Mouse (Mus musculus): ENCODE results near the gene Scd1. TPM values are rescaled to one million over a fixed set of nuclear protein-coding genes. Genes with fewer than 3 reads are reported as not detected.

The Scd1 gene
- total RNA-seq (2023): 1 to 10 TPM; 2.8 to 4.0 TPM

DNA sequence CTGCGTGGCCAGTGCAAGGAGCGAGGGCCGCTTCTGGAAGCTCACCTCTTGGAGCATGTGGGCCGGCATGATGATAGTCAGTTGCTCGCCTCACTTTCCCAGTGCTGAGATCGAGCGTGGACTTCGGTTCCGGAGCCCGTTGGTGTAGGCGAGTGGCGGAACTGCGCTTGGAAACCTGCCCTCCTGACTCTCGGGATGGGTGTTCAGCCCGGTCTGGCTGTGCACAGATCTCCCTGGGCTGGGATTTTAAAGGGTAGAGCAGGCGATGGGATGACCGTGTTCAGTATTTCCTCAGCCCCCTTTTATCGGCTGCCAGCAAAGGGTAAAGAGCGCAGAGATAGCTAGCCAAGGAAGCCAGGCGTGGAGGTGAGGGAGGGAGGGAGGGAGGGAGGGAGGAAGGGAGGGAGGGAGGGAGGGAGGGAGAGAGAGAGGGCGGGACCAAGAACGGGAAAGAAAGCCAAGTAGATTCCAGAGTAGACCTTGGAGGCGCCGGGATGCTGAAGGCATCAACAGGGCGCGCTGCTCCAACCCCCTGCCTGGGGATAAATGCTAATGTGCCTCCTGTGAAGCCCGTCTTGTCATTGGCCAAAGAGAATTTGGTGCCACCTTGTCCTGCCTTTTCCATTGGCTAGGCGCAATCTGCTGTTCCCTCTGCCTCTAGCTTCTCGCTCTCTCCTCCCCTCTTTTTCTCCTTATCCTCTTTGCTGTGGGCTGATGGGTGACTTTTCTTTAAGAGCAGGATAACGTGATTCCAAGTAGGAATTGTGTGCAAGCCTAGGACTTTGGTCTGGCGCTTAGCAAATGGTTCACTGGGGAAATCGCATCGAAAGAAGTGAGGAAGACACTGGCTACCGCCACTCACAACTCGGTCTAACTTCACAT, at the start of gene Scd1:
Gene Scd1 (minus strand): TSS at position 539 of the 882 bp plus-strand sequence.

Other genes with a start within 250 kb of the Scd1 start
- not detected for gene Pkd2l1, start 215.4 kb downstream of the Scd1 start, total RNA-seq (2023)
- gene Scd3, start 204.6 kb downstream of the Scd1 start, total RNA-seq (2023): not detected
- gene Scd2, start 114.2 kb downstream of the Scd1 start, total RNA-seq (2023): 10 to 100 TPM; 15.6 to 18.4 TPM
- gene Scd4, start 74.8 kb downstream of the Scd1 start, total RNA-seq (2023): under 1 TPM; 0.71 to 0.82 TPM
- gene Wnt8b, start 85.6 kb upstream of the Scd1 start, total RNA-seq (2023): not detected
- 1 to 10 TPM; 1.8 to 3.1 TPM for gene Sec31b, start 138.0 kb upstream of the Scd1 start, total RNA-seq (2023)
- gene Gm20538, start 145.0 kb upstream of the Scd1 start, total RNA-seq (2023): not detected
- gene Ndufb8, start 147.6 kb upstream of the Scd1 start, total RNA-seq (2023): 100 to 1,000 TPM; 108 to 118 TPM
- 10 to 100 TPM; 61.8 to 64.2 TPM for gene Hif1an, start 155.0 kb upstream of the Scd1 start, total RNA-seq (2023)